16 mouse cellular contexts compared by ENCODE assay signal in the genomic region with DNA sequence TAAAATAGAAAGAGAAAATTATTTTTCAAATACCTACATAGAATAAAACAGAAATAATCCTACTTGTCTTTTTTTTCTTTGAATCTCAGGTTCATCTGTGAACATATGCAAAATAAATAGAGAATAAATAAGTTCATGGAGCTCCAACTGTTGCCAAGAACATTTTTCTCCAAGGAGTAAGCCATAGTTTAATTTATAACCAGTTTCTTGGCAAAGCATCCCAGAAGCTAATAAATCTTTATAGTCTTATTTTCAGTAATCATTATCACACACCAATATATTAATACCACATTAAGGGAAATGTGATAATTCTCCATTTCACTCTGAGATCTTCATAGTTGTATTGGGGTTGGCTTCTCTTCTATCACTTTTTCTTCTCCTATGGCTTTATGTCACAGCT.
"Had no signal": no experiment of that assay in that cellular context is flagged by ENCODE, and none has a peak within 500 bp of the region (broad histone marks: within the 10 kb centered on the region; RNA-seq: fewer than 3 reads in every experiment).

No protein-coding gene starts in this region.

- H3K4me1 ChIP-seq: neural tube, embryonic 13.5 days; neural tube, embryonic 15.5 days; stomach, embryonic 15.5 days had no signal

- DNase-seq: retina, postnatal 1 day; right cerebral cortex, adult 18-20 months; right cerebral cortex, postnatal 14 days; right cerebral cortex, postnatal 25 days; right cerebral cortex, postnatal 4 days; spleen, adult 18-20 months; thymus, adult 18-20 months; thymus, adult 2 months; thymus, postnatal 14 days; thymus, postnatal 25 days; thymus, postnatal 36 days; thymus, postnatal 4 days had no signal

- H3K36me3 ChIP-seq: neural tube, embryonic 13.5 days; neural tube, embryonic 15.5 days; stomach, embryonic 15.5 days had no signal

- H3K4me3 ChIP-seq: neural tube, embryonic 13.5 days; neural tube, embryonic 15.5 days; stomach, embryonic 15.5 days had no signal

- H3K27ac ChIP-seq: neural tube, embryonic 13.5 days; neural tube, embryonic 15.5 days; stomach, embryonic 15.5 days; stomach, postnatal 0 days had no signal

- H3K27me3 ChIP-seq: neural tube, embryonic 13.5 days; neural tube, embryonic 15.5 days; stomach, embryonic 15.5 days had no signal
